Mouse (Mus musculus) cortical plate, adult 2 months (tissue): ENCODE data around the gene Vmn1r21. TPM values are rescaled to one million over a fixed set of nuclear protein-coding genes. Genes with fewer than 3 reads are reported as not detected.

ENCODE experiments used
- H3K27ac ChIP-seq: fragments of 200-500 bp; 2 replicates; pipeline ENCODE4 v1.5.1; 2012; ENCODE audit warnings: low read length, control low read depth, inconsistent platforms; ENCODE audit not compliant: insufficient read depth
- H3K4me1 ChIP-seq: fragments of 200-500 bp; 2 replicates; pipeline ENCODE4 v1.6.1; 2011; ENCODE audit warnings: low read length; ENCODE audit not compliant: control insufficient read depth, insufficient read depth
- H3K4me3 ChIP-seq: fragments of 200-500 bp; 2 replicates; pipeline ENCODE4 v1.5.1; 2011; ENCODE audit warnings: mild to moderate bottlenecking, low read length, control low read depth; ENCODE audit not compliant: insufficient read depth
- CTCF ChIP-seq: fragments of 200-500 bp; IDR thresholded peaks from 2 replicates; pipeline ENCODE4 v1.5.1; 2011; ENCODE audit warnings: mild to moderate bottlenecking, control low read depth, low read length; ENCODE audit not compliant: insufficient read depth; ENCODE audit errors: extremely low read depth
- POLR2A ChIP-seq: fragments of 200-500 bp; IDR thresholded peaks from 2 replicates; pipeline ENCODE4 v1.6.1; 2011; ENCODE audit warnings: mild to moderate bottlenecking, low read length, control low read depth; ENCODE audit not compliant: insufficient read depth; ENCODE audit errors: extremely low read depth
- polyA plus RNA-seq: library from polyadenylated mRNA; depleted of rRNA; stranded (reverse); fragments of >200 nt; gene quantifications from 2 replicates; pipeline ENCODE4 v1.2.3, GENCODE M21; 2012; rRNA removed

The Vmn1r21 gene
- polyA plus RNA-seq, 1 experiment: not detected

DNA sequence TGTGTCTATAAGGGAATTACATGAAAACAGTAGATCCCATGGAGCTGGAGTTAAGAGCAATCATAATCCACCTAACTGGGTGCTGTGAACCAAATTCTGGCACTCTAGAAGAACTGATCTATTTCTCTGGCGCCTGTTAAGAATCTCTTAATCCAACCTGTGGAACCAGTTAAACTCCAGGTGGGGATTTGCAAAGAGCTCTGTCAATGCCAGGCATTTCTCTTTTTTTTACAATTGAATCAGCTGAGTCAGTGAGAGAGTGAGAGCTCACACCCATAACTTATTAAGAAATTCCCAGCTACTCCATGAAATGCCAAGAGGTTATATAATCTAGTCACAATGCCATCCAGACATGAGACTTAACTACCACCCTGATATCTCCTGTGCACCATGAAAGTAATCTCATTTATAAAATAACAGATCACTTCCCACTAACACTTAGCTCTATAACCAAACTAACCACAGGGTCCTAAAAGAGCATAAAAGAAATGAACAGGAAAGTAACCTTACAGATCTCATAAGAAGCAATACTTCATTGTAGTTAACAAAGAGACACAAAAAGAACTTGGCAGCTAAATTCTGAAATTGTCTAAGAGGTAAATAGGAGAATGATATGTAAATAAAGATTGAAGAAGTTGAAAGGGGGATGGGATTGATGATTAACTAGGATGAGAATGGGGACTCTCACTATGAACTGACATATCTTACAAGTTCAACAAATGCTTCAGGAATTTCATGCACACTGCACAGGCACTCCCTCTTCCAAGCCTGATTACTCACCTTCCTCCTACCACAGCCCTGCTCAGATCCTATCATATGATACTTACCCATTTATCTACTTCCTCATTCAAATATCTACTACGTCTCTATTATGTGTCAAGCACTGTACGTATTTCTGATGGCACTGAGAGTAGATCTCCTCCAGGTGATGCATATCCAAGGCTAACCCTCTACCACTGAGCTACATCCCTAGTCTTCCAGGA is 38.1 kb downstream of the Vmn1r21 start:
- Histone ChIP-seq H3K4me3 (no peak overlapping the region), H3K27ac (no peak overlapping the region), H3K4me1 (peaks cover 2% of the 10 kb centered on the region; the same call in 1 of the 2 replicates)
- TF ChIP-seq CTCF (no peak), POLR2A (no peak)

DNA sequence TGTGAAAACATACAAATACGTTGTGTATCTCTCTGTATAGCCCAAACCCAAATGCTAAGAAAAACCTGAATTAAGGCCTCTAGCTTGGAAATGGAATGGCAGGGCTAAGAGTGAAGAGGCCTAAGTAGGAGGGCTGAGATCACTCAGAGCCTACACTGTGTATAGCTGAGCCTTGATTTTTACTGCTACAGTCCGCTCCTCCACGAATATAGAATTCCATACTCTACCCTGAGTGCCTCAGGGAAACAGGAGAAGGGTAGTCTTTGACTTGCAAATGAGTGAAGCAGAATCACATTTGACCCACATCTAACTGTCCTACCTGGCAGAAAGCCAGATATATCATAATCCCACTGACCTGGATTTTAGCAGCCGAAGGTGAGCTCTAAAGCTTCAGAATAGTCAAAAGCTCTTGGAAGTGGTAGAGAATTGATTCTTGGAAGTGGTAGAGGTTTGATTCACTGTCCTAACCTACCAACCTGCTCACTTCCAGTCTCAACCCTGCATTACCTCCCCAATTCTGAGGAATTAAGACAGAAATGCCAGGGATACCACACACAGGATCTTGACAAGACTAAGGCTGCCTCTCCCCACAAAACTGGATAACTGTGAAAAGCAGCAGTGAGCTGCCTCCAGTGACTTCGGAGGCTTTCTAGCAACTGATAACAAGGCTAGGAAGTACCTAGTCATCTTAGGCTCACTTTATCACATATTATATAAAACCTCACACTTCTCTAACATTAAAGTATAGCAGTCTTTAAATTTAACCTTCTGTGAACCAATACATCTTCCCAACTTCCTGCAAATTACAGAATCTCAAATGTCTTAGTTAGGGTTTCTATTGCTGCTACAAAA is 44.7 kb downstream of the Vmn1r21 start:
- TF ChIP-seq CTCF: no peak
- Histone ChIP-seq H3K4me1 (no peaks in the 10 kb centered on the region; the same call in 1 of the 2 replicates), H3K27ac (no peak overlapping the region), H3K4me3 (no peak overlapping the region)

DNA sequence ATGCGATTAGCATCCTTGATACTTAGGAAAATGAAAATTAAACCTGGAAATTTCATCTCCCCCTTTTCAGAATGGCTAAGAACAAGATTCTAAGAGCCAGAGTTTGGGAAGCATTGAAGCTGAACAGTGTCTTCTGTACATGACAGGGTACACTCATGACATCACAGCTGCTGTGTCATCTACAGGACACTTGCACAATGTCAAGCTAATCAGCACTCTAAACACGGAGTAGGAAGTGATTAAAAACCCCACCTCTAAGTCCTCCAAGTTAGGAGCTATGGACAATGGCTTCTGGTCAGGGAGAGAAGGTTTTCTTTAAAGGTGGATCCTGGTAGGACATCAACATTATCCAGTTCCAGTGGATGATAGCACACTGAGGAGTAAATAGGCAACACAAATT is 47.0 kb downstream of the Vmn1r21 start:
- H3K4me1 ChIP-seq: peaks cover 2% of the 10 kb centered on the region; the same call in 1 of the 2 replicates
- H3K4me3 ChIP-seq: no peak overlapping the region
- no peak for TF ChIP-seq POLR2A
- no peak for TF ChIP-seq CTCF
- H3K27ac ChIP-seq: no peak overlapping the region

DNA sequence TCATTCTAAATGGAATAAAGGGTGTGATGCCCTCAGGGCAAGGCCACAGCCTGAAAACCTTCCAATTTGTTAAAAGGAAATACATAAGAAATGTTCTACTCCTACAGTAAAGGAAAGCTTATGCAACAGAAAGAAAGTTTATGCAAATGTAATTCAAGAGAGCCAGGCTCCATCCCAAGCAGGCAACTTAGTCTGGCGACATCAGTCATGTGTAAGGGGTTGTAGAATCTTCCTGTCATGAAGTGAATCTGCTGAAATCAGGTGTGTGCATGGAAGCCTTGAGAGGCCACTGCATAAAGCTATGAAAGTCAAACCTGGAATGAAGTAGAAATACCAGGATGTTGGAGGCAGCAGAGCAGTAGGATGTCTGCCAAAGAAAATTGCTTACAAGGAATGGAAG is 51.2 kb downstream of the Vmn1r21 start:
- Histone ChIP-seq H3K4me1 (peaks cover 7% of the 10 kb centered on the region), H3K27ac (no peak overlapping the region), H3K4me3 (no peak overlapping the region)
- TF ChIP-seq CTCF (no peak), POLR2A (no peak)

DNA sequence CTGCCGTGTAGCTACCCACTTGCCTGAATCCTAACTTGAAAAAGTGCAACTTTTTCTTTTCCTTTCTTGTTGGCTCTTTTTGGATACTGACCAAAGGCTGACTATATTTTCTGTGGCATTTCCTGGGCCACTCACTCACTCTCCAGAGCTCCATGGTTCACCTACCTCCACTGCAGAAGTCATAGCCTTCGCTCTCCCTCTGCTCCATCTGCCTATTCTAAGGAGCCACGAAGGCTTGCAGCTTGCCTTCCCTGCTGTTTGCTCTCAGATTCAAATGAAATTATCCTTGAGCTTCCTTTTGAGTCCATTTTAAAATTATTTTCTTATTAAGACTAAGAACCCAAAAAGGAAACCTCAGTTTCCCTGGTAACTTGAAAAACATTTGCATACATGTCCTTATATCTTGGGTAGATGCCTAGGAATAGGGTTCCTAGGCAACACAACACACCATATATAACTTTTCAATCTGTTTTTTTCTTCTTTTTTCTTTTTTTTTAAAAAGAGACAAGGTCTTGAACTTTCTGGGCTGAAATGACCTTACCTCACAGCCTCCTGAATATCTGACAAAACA is 53.2 kb downstream of the Vmn1r21 start:
- H3K27ac ChIP-seq: peak overlapping the region; percentile 8
- peaks cover 7% of the 10 kb centered on the region for H3K4me1 ChIP-seq
- H3K4me3 ChIP-seq: no peak overlapping the region
- TF ChIP-seq POLR2A: no peak
- no peak for TF ChIP-seq CTCF

DNA sequence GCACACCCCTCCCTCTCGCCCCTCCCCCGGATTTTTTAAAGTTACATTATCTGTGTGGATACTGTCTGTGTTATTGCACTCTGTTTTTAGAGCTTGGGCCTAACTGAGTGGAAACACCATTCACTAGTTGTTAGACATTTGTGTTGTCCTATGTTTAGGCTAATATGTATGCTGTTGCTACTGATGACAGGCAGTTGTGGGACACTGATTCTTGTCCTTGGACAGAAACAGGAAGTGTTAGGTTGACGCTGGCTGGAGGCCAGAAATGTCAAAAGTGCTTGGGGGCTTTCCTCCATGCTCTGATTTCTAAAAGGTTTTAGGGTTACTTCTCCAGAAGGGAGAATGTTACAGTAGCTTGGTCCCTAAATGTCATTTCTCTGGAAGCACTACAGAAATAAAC is 54.3 kb downstream of the Vmn1r21 start:
- Histone ChIP-seq H3K4me3 (no peak overlapping the region), H3K27ac (peak overlapping the region; percentile 8), H3K4me1 (peaks cover 7% of the 10 kb centered on the region)
- TF ChIP-seq POLR2A: no peak
- TF ChIP-seq CTCF: no peak

Other genes with a start within 250 kb of the Vmn1r21 start
- gene Pyurf, start 158.3 kb downstream of the Vmn1r21 start, polyA plus RNA-seq: 17.5 and 19.1 TPM in 2 replicates
- gene Lancl2, start 147.8 kb downstream of the Vmn1r21 start, polyA plus RNA-seq: 62.9 and 72.2 TPM in 2 replicates
- 83.2 and 85.8 TPM in 2 replicates for gene Vopp1, start 25.2 kb downstream of the Vmn1r21 start, polyA plus RNA-seq
- not detected in 2 replicates for gene Vmn1r22, start 57.7 kb upstream of the Vmn1r21 start, polyA plus RNA-seq
- gene Vmn1r23, start 76.5 kb upstream of the Vmn1r21 start, polyA plus RNA-seq: not detected in 2 replicates
- gene Vmn1r24, start 111.2 kb upstream of the Vmn1r21 start, polyA plus RNA-seq: not detected in 2 replicates
- not detected in 2 replicates for gene Vmn1r25, start 130.5 kb upstream of the Vmn1r21 start, polyA plus RNA-seq
- not detected in 2 replicates for gene Vmn1r26, start 164.8 kb upstream of the Vmn1r21 start, polyA plus RNA-seq